Mouse (Mus musculus) heart, adult 9 months (tissue): ENCODE data around the gene Rasal2.

Experiments
- DNase-seq, 2 experiments: peaks; one replicate each; pipeline ENCODE4 v3.0.0; 2022; ENCODE audit warnings: low spot score in 2 of 2

The Rasal2 gene

GRCm38 (mm10) chr1:157143326-157143932 is 269.0 kb downstream of the Rasal2 start:
- DNase-seq, result no peak

DNA sequence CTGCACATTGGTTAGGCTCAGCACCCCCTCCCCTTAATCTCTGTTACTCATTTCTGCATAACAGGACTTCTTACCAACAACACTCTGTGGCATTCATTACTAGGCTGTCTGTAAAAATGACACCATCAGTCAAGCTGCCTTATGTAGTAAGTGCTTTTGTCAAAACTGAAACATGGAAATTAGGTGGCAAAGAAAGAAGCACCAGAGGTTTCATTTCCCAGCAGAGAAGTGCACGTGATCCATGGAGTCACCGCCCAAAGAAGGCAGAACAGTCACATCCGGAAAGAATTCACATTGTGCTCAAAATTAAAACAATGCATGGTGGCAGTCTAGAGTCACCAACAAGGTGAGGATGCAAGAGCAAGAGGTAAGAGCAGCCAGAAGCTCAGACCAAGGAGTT is 271.4 kb downstream of the Rasal2 start:
- DNase-seq, result no peak

GRCm38 (mm10) chr1:157137854-157138241 is 274.5 kb downstream of the Rasal2 start:
- DNase-seq, result no peak

- DNase-seq, result no peak
Measured at GRCm38 (mm10) chr1:157137132-157137853, 275.1 kb downstream of the Rasal2 start.

DNA sequence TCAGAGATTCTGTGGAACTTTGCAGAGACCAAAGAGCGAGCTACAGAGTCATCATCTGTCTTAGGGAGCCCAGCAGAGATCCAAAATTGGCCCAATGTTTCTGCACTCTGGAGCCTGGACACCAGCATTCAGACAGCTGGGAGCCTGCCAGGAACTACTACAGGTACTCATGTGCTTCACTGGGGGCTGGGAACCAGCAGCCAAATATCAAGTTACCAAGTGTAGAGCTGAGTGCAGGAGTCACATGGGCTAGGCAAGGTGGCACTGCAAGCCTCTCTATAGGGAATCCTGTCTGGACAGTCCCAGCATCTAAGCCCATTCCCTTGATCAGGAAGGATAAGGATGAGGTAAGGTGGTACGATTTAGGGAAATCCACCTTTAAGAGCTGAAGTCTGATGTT is 284.2 kb downstream of the Rasal2 start:
- DNase-seq, result peak in 1 of 2 experiments; percentile 46

- DNase-seq, result no peak
Measured at GRCm38 (mm10) chr1:157123836-157124235, 288.6 kb downstream of the Rasal2 start.

DNA sequence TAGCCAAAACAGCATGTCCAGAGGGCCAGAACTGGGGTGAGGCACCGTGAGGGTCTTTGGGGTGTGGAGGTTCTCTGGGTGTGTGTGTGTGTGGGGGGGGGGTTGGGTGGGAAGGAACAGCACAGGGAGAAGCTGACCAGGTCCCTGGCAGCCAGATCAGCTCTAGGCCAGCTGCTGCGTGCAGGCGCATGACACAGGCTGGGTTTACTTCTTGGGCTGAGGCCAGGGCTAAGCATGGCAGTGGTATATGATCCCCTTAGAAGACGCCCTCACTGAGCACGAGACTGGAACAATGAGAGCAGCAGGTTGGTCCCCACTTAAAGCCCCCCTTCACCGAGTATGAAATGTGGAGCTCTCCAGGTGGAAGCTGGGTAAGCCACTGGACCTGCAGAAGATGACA is 293.2 kb downstream of the Rasal2 start:
- DNase-seq, result no peak

DNA sequence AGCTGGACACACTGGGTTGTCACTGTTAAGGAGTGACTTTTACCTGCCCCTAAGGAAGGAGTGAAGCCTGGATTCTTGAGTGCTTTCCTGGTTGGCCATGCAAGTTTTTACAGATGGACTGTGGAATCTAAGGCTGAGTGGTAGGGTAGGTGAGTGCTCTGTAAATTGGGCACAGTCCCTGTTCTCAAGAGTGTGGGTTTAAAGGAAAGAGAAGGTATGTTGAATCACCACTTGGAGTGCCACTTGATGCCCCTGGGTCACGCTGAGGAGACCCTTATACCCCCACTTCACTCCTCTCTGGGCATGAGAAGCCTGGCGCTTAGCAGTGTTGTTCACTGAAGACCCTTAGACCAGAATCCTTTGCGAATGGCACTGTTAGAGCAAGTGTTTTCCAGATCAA is 295.0 kb downstream of the Rasal2 start:
- no peak for DNase-seq

DNA sequence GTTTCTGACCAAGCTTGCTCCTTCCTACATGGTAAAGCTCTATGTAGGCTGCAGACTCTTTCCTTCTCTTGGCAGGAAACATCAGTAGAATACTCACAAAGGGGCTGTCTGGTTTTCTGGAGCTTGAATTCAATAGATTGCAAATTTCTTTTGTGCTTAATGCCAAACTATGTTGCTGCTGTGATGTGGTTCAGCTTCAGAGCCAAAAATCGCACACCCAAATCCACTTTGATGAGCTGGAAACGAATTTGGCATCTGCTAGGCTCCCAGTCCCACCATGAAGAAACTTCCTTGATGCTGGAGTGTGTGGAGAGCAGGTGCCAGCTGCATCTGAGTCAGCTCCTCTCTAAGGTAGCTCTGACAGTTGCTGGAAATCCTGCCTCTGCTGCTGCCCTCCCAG is 297.9 kb downstream of the Rasal2 start:
- DNase-seq, result no peak

DNA sequence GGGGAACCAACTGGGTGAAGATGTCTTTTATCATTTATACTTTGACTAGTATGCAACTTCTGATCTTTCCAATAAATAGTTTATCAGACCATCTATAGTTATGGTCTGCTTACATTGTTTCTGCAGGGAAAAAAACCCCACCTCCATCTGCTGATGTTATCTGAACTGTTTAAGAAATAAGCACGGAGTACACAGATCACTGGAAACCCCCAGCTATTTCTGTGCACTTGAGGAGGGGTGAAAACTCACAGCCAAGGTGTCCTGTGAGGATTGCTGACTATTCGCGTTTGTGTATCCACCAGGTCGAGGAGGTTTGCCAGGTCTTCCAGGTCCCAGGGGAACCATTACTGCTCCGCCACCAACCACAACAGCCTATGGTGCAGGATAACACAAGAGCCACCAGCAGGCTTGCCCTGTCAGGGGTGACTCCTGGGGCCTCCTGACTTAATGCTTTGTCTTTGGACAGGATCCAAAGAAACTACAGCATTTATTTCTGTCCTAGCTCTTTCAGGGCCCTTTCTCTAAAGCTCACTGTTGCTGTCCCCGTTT is 302.0 kb downstream of the Rasal2 start:
- no peak for DNase-seq

GRCm38 (mm10) chr1:157108580-157108979 is 303.8 kb downstream of the Rasal2 start, which contains the start of gene Tex35:
Tex35 (minus strand) TSS chr1:157108680.
- DNase-seq, result no peak

DNA sequence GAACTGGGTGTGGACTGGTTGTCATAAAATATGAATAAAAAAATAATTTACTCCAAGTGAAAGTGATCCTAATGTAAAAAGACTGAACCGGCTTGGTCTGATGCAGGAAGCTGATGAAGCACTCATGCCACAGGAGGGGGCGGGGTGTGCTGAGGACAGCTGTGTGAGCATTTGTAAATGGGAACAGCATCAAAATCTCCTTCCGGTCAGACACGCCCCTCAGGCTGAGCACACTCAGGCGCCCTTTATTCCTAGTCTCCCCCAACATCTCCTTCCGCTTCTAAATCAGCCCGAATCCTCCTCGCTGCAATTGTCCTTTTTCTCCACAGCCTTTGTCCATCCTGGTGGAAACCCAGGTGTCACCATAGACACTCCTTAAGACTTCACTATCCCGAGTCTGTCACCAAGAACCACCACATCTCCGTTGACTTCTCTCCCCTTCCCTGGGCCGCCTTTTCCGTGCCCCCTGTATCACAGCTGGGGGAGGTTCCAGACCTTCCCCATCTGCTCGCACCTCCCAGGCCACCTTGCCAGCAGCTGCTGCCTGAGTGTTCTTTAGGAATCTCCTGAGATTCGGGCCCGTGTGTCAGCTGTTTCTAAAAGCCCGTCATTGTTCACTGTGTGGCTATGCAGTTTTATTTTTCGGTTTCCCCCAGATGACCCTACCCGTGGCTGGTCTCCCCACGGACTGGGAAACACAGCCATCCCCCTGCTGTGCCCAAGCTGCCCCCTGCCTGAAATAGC is 311.1 kb downstream of the Rasal2 start:
- peak; percentile 51 to 59 for DNase-seq

- no peak for DNase-seq
Measured at GRCm38 (mm10) chr1:157095534-157095933, 316.9 kb downstream of the Rasal2 start.

- peak; percentile 24 for DNase-seq
Measured at GRCm38 (mm10) chr1:157092622-157093021, 319.8 kb downstream of the Rasal2 start.

DNA sequence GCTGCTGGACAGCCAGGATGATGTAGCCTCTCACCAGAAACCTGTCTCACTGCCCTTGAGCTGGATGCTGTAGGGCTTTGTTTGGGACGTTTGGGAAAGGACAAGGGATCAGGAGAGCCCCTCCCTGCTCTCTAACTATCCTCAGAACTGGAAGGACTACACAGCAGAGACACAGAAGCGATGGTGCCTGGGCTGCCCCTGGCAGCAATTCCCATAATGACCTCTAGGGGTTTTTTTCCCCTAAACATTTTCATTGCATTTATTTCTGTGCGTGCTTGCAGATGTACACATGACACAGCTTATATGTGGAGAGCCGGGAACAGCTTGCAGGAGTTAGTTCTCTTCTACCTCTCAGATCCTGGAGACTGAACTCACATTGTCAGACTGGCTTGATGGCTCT is 320.3 kb downstream of the Rasal2 start:
- DNase-seq, result no peak

- DNase-seq, result no peak
Measured at GRCm38 (mm10) chr1:157090835-157091234, 321.6 kb downstream of the Rasal2 start.

- DNase-seq, result peak; percentile 29 to 39
Measured at GRCm38 (mm10) chr1:157086097-157086994, 326.0 kb downstream of the Rasal2 start.
